Mouse (Mus musculus): ENCODE results near the gene 2010106E10Rik.

DNA sequence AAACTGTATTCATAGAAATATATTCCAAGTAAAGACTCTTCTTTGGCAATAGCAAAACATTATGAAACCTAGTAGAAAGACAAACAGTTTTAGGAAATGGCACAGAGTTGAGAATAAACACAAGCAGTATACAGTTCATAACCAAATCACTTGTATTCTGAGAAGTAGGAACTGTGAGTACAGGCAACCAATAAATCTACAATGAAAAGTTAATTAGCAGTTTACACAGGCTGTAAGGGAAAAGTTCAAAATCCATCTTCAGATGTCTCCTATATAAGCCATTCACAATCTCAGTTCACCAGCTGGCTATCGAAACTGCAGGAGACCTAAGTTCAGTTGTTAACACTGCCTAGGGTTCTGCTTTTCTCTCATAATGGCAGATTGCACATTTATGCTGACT, at the start of gene 2010106E10Rik:
- TF ChIP-seq CTCF (IDR thresholded peaks at IDR 0.05; ENCODE audit: insufficient read depth, low read depth, low read length) (no peak), POLR2A (IDR thresholded peaks at IDR 0.05; ENCODE audit: insufficient read depth, low read depth, low read length) (no peak)

Measured in olfactory bulb, adult 2 months (tissue).